Mouse (Mus musculus) heart, adult 2 months (tissue): ENCODE measurements at regions not wholly inside any gene's neighbourhood (a gene's known extent, or its start where the extent isn't known, plus 50 kb on each side); places are given as distances from the start of the nearest gene placed in this dataset.

Source experiments
- CTCF ChIP-seq: fragments of 200-600 bp; IDR thresholded peaks from 2 replicates; pipeline ENCODE4 v1.8.1; 2022; ENCODE audit warnings: antibody characterized with exemption, mild to moderate bottlenecking, moderate library complexity
- EP300 ChIP-seq: fragments of 200-500 bp; IDR thresholded peaks from 2 replicates; pipeline ENCODE4 v1.6.1; 2011; ENCODE audit warnings: low read depth, low read length, control low read depth; ENCODE audit not compliant: insufficient read depth
- POLR2A ChIP-seq: fragments of 200-500 bp; IDR thresholded peaks from 2 replicates; pipeline ENCODE4 v1.6.1; 2011; ENCODE audit warnings: mild to moderate bottlenecking, low read depth, low read length, control low read depth; ENCODE audit not compliant: insufficient read depth

DNA sequence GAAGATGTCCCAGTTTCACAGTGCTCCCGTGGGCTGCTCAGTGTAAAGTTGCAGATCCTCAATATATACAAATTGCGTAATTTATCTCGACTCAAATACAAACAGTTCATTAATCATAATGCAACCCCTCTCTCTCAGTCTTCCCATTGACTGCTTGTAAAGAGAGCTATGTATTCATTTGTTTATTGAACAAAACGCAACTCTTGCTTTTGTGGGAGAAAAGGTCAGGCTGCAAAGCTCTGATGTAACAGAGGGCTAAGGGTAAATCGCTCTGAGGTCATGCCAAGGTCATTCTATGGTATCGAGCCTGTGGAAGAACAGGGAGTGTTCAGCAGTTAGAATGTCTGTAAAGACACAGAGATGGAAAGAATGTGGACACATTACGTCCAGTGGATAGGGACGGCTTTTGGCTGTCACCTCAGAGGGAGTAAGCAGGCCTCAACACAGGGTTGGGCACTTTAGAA, 160.0 kb upstream of the Rnaseh2b start:
- TF ChIP-seq CTCF (no peak), POLR2A (no peak), EP300 (no peak)
